In the genomic region with DNA sequence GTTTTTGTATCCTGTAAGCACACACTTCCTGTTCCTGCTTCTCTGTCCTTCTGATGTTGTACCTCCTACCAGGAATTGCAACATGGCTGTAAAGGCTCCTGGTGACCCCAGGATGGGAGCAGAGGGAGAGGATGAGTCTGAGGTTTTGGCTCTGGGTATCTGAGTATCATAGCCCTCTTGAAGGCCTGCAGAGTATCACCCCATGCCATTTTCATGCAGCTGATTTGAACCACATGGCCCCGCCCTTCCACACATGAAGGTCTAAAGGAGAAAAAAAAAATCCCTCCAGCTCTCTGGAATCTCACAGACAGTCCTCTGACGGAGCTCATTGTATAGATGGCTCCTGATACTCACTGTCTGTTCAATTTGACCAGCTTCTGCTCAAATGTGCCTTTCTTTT, we compare ENCODE assay signal across 1 mouse cellular context.
TF ChIP-seq lines count a peak whose summit lies in the region.

No protein-coding gene starts in this region.

TF ChIP-seq in MEL, 35 proteins besides CTCF, POLR2A, EP300 and RAD21:
- TF ChIP-seq SIN3A (IDR thresholded peaks at IDR 0.05; ENCODE audit: low read length) = no peak
- TF ChIP-seq POLR2AphosphoS2 (IDR thresholded peaks at IDR 0.05; ENCODE audit: low read length) = no peak
- 0 out of 2 replicates have a peak, but pooled peaks have one; percentile 24 for TF ChIP-seq ELF1 (IDR thresholded peaks at IDR 0.05; ENCODE audit: low read depth, low read length)
